Mouse (Mus musculus): ENCODE data around the gene 4930512M02Rik.

GRCm38 (mm10) chr11:11656995-11657530 is 29.4 kb upstream of the 4930512M02Rik start:
- TF ChIP-seq CTCF (conservative IDR thresholded peaks at IDR 0.05; ENCODE audit: low read length) (no peak), NANOG (IDR thresholded peaks at IDR 0.05; ENCODE audit: borderline replicate concordance, low read length) (no peak)
